Mouse (Mus musculus): ENCODE measurements around the gene Rps27a. TPM values are rescaled to one million over a fixed set of nuclear protein-coding genes. Genes with fewer than 3 reads are reported as not detected.

The Rps27a gene
- polyA plus RNA-seq, 1 experiment = 196 TPM

DNA sequence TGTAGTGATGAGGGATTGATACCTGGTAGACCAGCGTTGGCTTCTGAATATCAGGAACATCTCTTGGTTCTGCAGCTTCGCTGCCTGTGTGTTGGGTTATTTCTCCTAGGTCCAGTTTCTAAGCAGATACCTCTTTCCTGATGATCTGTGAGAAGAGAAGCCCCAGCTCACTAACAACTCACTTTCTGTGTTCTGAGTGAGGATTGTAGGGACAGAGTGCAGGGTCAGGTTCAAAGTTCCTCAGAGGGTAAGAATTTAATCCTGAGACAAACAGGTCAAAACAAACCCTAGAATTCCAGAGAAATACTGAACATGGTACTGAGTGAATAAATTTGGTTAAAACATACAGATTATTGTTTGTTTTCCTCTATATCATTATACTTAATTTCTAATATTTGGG is 15.5 kb upstream of the Rps27a start:
- no peaks in the 10 kb centered on the region for H3K4me1 ChIP-seq (replicated peaks; ENCODE audit: control insufficient read depth, insufficient read depth, low read length)
- H3K27ac ChIP-seq (ENCODE audit: control insufficient read depth, insufficient read depth, low read length) = no peak overlapping the region
- no peak overlapping the region for H3K4me3 ChIP-seq (ENCODE audit: control insufficient read depth, insufficient read depth, low read length)
- no peak for TF ChIP-seq POLR2A (IDR thresholded peaks at IDR 0.05; ENCODE audit: control insufficient read depth, extremely low read depth, insufficient read depth, low read length, poor library complexity)
- no peak for TF ChIP-seq CTCF (IDR thresholded peaks at IDR 0.05; ENCODE audit: borderline replicate concordance, control insufficient read depth, extremely low read depth, insufficient read depth, low read length, poor library complexity)
- H3K36me3 ChIP-seq (ENCODE audit: control insufficient read depth, insufficient read depth, low read length) = no peaks in the 10 kb centered on the region
- H3K27me3 ChIP-seq (ENCODE audit: control insufficient read depth, insufficient read depth, low read length) = no peaks in the 10 kb centered on the region
- no peak for DNase-seq
- WGBS = 97% methylated on average over 2 of the region's 2 CpGs

DNA sequence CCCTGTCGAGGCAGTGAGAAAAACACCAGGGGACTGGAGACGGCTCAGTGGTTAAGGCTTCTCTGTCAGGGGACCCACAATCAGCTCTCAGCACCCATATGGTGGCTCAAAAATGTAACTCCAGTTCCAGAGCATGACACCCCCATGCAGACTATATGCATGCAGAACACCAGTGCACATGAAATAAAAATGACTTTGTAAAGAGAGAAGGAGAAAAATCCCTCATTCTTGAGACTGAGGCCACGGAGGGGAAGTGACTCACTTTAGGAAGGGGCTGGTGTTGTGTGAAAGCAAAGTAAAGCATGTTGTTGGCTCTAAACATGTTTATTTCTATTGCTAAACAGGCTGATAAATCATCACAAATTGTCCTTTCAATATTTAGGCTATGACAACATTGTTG is 13.1 kb upstream of the Rps27a start:
- Histone ChIP-seq H3K27ac (ENCODE audit: control insufficient read depth, insufficient read depth, low read length) (no peak overlapping the region), H3K4me1 (replicated peaks; ENCODE audit: control insufficient read depth, insufficient read depth, low read length) (no peaks in the 10 kb centered on the region), H3K27me3 (ENCODE audit: control insufficient read depth, insufficient read depth, low read length) (no peaks in the 10 kb centered on the region), H3K36me3 (ENCODE audit: control insufficient read depth, insufficient read depth, low read length) (no peaks in the 10 kb centered on the region), H3K4me3 (ENCODE audit: control insufficient read depth, insufficient read depth, low read length) (no peak overlapping the region)
- TF ChIP-seq POLR2A (IDR thresholded peaks at IDR 0.05; ENCODE audit: control insufficient read depth, extremely low read depth, insufficient read depth, low read length, poor library complexity) (no peak), CTCF (IDR thresholded peaks at IDR 0.05; ENCODE audit: borderline replicate concordance, control insufficient read depth, extremely low read depth, insufficient read depth, low read length, poor library complexity) (no peak)
- 93% methylated on average over 3 of the region's 3 CpGs for WGBS
- DNase-seq = no peak

DNA sequence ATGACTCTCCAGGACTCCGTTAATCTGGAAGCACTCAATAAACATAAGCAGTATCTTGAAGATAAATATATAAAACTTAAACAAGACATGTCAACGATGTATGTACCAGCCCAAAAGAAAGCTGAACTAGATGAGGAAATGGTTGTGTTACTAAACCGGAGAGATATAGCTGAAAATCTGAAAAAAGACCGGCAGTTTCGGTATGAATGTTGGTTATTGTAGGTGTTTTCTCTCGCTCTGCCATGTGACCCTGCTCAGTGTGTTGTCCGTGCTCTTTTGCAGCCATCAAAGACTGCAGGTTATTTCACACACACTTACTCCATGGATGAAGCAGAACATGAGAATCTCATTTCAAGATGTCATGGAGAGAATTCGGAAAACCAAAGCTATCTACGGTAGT is 12.5 kb upstream of the Rps27a start:
- H3K4me3 ChIP-seq (ENCODE audit: control insufficient read depth, insufficient read depth, low read length) = no peak overlapping the region
- 93% methylated on average over 9 of the region's 9 CpGs for WGBS
- no peaks in the 10 kb centered on the region for H3K4me1 ChIP-seq (replicated peaks; ENCODE audit: control insufficient read depth, insufficient read depth, low read length)
- H3K27me3 ChIP-seq (ENCODE audit: control insufficient read depth, insufficient read depth, low read length) = no peaks in the 10 kb centered on the region
- H3K27ac ChIP-seq (ENCODE audit: control insufficient read depth, insufficient read depth, low read length) = no peak overlapping the region
- no peaks in the 10 kb centered on the region for H3K36me3 ChIP-seq (ENCODE audit: control insufficient read depth, insufficient read depth, low read length)
- TF ChIP-seq POLR2A (IDR thresholded peaks at IDR 0.05; ENCODE audit: control insufficient read depth, extremely low read depth, insufficient read depth, low read length, poor library complexity) (no peak), CTCF (IDR thresholded peaks at IDR 0.05; ENCODE audit: borderline replicate concordance, control insufficient read depth, extremely low read depth, insufficient read depth, low read length, poor library complexity) (no peak)
- no peak for DNase-seq

- Histone ChIP-seq H3K27ac (ENCODE audit: control insufficient read depth, insufficient read depth, low read length) (no peak overlapping the region), H3K4me3 (ENCODE audit: control insufficient read depth, insufficient read depth, low read length) (no peak overlapping the region), H3K27me3 (ENCODE audit: control insufficient read depth, insufficient read depth, low read length) (no peaks in the 10 kb centered on the region), H3K4me1 (replicated peaks; ENCODE audit: control insufficient read depth, insufficient read depth, low read length) (0 out of 2 replicates have a peak, but pooled peaks cover 4% of the 10 kb centered on the region), H3K36me3 (ENCODE audit: control insufficient read depth, insufficient read depth, low read length) (peaks cover 14% of the 10 kb centered on the region)
- 31% methylated on average over 1 of the region's 1 CpGs for WGBS
- no peak for DNase-seq
- no peak for TF ChIP-seq CTCF (IDR thresholded peaks at IDR 0.05; ENCODE audit: borderline replicate concordance, control insufficient read depth, extremely low read depth, insufficient read depth, low read length, poor library complexity)
- TF ChIP-seq POLR2A (IDR thresholded peaks at IDR 0.05; ENCODE audit: control insufficient read depth, extremely low read depth, insufficient read depth, low read length, poor library complexity) = no peak
Observed at GRCm38 (mm10) chr11:29549425-29549778, 1.5 kb upstream of the Rps27a start.

DNA sequence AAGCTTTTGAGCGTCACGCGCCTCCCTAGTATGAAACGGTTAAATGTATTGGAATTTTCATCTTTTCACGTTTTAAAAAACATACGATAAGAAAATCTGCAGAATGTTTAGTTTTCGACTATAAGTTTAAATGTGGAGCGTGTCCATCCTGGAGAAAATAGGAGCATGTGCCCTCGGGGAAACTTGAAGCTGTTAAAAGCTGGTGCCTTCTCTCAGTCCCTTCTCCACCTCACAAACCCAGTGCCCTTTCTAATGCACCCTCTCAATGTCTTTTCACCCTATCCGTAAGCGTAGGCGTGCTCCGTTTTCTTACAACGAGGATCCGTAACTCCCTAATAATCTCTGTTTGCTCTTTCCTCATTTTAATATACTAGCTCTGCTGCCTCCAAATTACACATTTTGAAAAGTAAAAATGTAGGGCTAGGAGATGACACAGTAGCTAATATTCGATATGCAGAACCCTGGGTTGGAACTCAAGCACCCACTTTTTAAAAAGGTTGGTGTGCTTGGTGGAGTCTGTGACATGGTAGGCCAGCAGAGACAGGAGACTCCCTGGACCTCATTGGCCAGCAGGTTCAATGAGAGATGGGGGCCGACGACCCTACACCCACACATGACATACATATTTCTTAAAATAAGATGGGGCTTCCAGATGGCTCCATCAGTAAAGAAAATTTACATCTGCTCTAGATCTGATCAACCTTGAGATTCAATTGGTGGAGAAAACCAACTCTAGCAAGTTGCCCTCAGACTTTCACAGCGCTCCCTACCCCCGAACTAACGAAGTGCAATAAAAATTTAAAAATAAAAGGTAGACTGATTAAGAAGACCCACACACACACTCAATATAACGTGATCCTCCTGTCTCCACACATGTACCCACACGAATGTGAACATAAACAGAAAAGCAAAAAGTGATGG is 855 bp upstream of the Rps27a start:
- Histone ChIP-seq H3K4me3 (ENCODE audit: control insufficient read depth, insufficient read depth, low read length) (peak overlapping the region; percentile 71), H3K4me1 (replicated peaks; ENCODE audit: control insufficient read depth, insufficient read depth, low read length) (0 out of 2 replicates have a peak, but pooled peaks cover 4% of the 10 kb centered on the region), H3K36me3 (ENCODE audit: control insufficient read depth, insufficient read depth, low read length) (peaks cover 21% of the 10 kb centered on the region), H3K27me3 (ENCODE audit: control insufficient read depth, insufficient read depth, low read length) (no peaks in the 10 kb centered on the region), H3K27ac (ENCODE audit: control insufficient read depth, insufficient read depth, low read length) (peak overlapping the region; percentile 51)
- TF ChIP-seq CTCF (IDR thresholded peaks at IDR 0.05; ENCODE audit: borderline replicate concordance, control insufficient read depth, extremely low read depth, insufficient read depth, low read length, poor library complexity) (no peak), POLR2A (IDR thresholded peaks at IDR 0.05; ENCODE audit: control insufficient read depth, extremely low read depth, insufficient read depth, low read length, poor library complexity) (no peak)
- WGBS = 21% methylated on average over 23 of the region's 23 CpGs
- DNase-seq = no peak

DNA sequence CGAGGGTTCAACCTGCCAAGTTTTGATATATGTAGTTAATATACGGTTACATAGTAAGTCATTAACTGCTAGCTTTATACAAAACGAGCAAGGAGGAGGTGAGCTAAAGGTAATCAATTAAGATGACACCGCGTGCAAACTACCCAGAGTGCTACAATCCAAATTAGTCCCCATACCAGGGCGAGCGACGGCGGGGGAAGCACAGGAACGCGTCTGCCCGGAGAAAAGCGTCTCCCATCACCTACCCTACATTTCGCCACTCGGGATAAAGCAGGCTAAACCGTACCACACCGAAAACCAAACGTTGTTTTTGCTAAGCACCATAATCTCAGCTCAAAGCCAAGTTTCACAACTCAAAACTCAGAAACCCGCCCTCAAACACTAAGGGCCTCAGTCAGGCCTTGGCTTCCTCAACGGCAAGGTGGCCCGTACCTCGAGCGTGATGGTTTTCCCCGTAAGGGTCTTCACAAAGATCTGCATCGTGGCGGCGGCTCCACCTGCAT is 609 bp downstream of the Rps27a start:
- Histone ChIP-seq H3K27me3 (ENCODE audit: control insufficient read depth, insufficient read depth, low read length) (no peaks in the 10 kb centered on the region), H3K4me3 (ENCODE audit: control insufficient read depth, insufficient read depth, low read length) (peak overlapping the region; percentile 94), H3K36me3 (ENCODE audit: control insufficient read depth, insufficient read depth, low read length) (peaks cover 24% of the 10 kb centered on the region), H3K4me1 (replicated peaks; ENCODE audit: control insufficient read depth, insufficient read depth, low read length) (0 out of 2 replicates have a peak, but pooled peaks cover 4% of the 10 kb centered on the region), H3K27ac (ENCODE audit: control insufficient read depth, insufficient read depth, low read length) (peak overlapping the region; percentile 50; the same call in 1 of the 2 replicates)
- under 1% methylated on average over 27 of the region's 27 CpGs for WGBS
- DNase-seq = no peak
- peak; percentile 49; the same call in 1 of the 2 replicates for TF ChIP-seq CTCF (IDR thresholded peaks at IDR 0.05; ENCODE audit: borderline replicate concordance, control insufficient read depth, extremely low read depth, insufficient read depth, low read length, poor library complexity)
- TF ChIP-seq POLR2A (IDR thresholded peaks at IDR 0.05; ENCODE audit: control insufficient read depth, extremely low read depth, insufficient read depth, low read length, poor library complexity) = no peak

Data from thymus, adult 2 months (tissue).